Mouse (Mus musculus) liver, postnatal 0 days (tissue): ENCODE measurements at regions not wholly inside any gene's neighbourhood (a gene's known extent, or its start where the extent isn't known, plus 50 kb on each side); places are given as distances from the start of the nearest gene placed in this dataset.
A peak's percentile ranks its signal among the peaks of the same experiment; 100 is the strongest.

ENCODE experiments used
- ATAC-seq: fragments of 200-750 bp; cut with Nextera tagmentation; 2 replicates; pipeline ENCODE4 v1.8.0; 2017; ENCODE audit warnings: mild to moderate bottlenecking, moderate library complexity
- DNase-seq: peaks from one replicate; pipeline ENCODE4 v3.0.0-alpha.2; 2016
- H3K27ac ChIP-seq: fragments of 300-500 bp; sonication (generic); 2 replicates; pipeline ENCODE4 v1.5.1; 2014; ENCODE audit warnings: antibody characterized with exemption, moderate library complexity, mild to moderate bottlenecking, low read depth
- H3K27me3 ChIP-seq: fragments of 300-500 bp; sonication (generic); 2 replicates; pipeline ENCODE4 v1.6.1; 2014; ENCODE audit warnings: low read length, control low read depth, mixed read lengths; ENCODE audit not compliant: insufficient read depth
- H3K36me3 ChIP-seq: fragments of 300-500 bp; sonication (generic); replicated peaks from 2 replicates; pipeline ENCODE4 v1.6.1; 2014; ENCODE audit warnings: mild to moderate bottlenecking, control low read depth, low read length, moderate library complexity, mixed read lengths; ENCODE audit not compliant: insufficient read depth
- H3K4me1 ChIP-seq: fragments of 300-500 bp; sonication (generic); 2 replicates; pipeline ENCODE4 v1.6.1; 2014; ENCODE audit warnings: antibody characterized with exemption, mild to moderate bottlenecking, control low read depth; ENCODE audit not compliant: insufficient read depth
- H3K4me2 ChIP-seq: fragments of 300-500 bp; sonication (generic); 2 replicates; pipeline ENCODE4 v1.6.1; 2014; ENCODE audit warnings: low read depth, mild to moderate bottlenecking, low read length, moderate library complexity, mixed read lengths
- H3K4me3 ChIP-seq: fragments of 300-500 bp; sonication (generic); 2 replicates; pipeline ENCODE4 v1.5.1; 2014; ENCODE audit warnings: low read depth, low read length
- H3K9ac ChIP-seq: fragments of 300-500 bp; sonication (generic); replicated peaks from 2 replicates; pipeline ENCODE4 v1.6.1; 2014; ENCODE audit warnings: mild to moderate bottlenecking, moderate library complexity
- H3K9me3 ChIP-seq: fragments of 300-500 bp; sonication (generic); 2 replicates; pipeline ENCODE4 v1.6.1; 2016; ENCODE audit warnings: mild to moderate bottlenecking, control low read depth, low read length, mixed read lengths
- CTCF ChIP-seq: sonication (generic); IDR thresholded peaks from 2 replicates; pipeline ENCODE4 v1.5.1; 2016; ENCODE audit warnings: antibody characterized with exemption, low read depth
- EP300 ChIP-seq: IDR thresholded peaks from 2 replicates; pipeline ENCODE4 v1.6.1; 2016; ENCODE audit warnings: antibody characterized with exemption, low read depth, mild to moderate bottlenecking
- WGBS: fragments of 180-500 bp; shearing (Covaris S2); extraction: QIAGEN DNeasy Blood & Tissue Kit; methylation state at CpG from one replicate; pipeline ENCODE4 v1.1.7; 2014; ENCODE audit not compliant: insufficient replicate concordance; 5-methylcytosine and 5-hydroxymethylcytosine counted together

DNA sequence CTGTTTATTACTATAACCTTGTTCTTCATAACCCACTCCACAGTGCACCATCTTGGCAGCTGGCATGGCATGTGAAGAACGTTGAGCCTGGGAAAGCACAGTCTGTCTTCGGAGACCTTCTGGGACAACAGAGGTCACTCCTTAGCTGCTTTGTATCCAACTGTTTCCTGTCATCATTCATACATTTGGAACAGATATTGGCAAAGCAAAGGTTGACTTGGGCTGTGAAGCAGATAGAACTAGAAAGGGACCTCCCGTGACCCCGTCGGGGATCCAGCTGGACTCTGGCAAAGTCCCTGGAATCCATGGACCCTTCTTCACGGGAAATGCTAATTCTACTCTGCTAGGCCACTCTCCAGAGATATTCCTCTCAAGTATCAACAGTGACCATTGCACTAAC, 148.3 kb downstream of the Usp46 start:
- H3K4me3 ChIP-seq, result no peak overlapping the region
- TF ChIP-seq EP300, result no peak
- TF ChIP-seq CTCF, result no peak
- no peak for ATAC-seq
- no peak overlapping the region for H3K9ac ChIP-seq
- no peak for DNase-seq
- no peak overlapping the region for H3K4me2 ChIP-seq
- H3K27me3 ChIP-seq, result no peaks in the 10 kb centered on the region
- WGBS, result 66% methylated on average over 6 of the region's 6 CpGs
- no peaks in the 10 kb centered on the region for H3K4me1 ChIP-seq
- no peak overlapping the region for H3K27ac ChIP-seq
- H3K36me3 ChIP-seq, result no peaks in the 10 kb centered on the region
- H3K9me3 ChIP-seq, result no peaks in the 10 kb centered on the region

DNA sequence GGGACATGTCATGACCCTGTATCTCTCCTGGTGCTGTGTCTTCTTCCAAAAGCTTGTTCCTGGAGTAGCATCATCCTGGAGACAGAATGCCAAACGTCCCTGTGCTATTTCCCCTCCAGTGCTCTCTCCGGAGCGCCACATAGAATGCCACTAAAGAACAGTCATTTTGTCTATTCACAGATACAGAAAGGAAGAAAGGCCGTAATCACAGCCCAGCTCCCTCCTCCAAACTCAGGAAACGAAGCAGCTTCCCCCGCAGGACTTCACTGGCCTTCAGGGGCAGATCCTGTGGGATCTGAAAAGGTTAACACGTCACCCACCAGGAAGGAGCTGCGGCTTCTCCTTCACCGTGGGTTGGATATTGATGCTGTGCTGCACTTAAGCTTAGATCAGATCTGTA, 140.7 kb downstream of the Usp46 start:
- no peak overlapping the region for H3K27ac ChIP-seq
- no peaks in the 10 kb centered on the region for H3K4me1 ChIP-seq
- H3K27me3 ChIP-seq, result no peaks in the 10 kb centered on the region
- no peak for TF ChIP-seq CTCF
- no peak for TF ChIP-seq EP300
- no peak for DNase-seq
- no peaks in the 10 kb centered on the region for H3K36me3 ChIP-seq
- no peaks in the 10 kb centered on the region for H3K9me3 ChIP-seq
- H3K9ac ChIP-seq, result no peak overlapping the region
- no peak for ATAC-seq
- no peak overlapping the region for H3K4me3 ChIP-seq
- 63% methylated on average over 9 of the region's 9 CpGs for WGBS
- no peak overlapping the region for H3K4me2 ChIP-seq

DNA sequence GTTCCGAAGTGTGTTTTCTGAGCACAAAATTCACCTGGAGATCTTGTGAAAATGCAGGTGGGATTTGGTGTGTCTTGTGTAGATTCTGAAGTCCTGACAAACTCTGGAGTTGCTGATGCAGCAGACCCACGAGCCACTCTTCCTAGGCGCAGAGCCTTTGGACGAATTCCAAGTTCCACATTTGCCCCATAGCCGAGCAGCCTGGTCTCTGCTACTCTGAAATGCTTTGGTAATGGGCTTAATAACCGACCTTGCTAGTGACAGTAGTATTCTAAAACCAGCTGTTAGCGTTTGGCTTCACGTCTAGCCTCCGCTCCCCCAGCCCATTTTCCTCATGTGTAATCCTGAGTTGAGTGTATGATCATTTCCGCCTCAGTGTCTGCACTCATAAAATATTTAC, 139.5 kb downstream of the Usp46 start:
- no peak overlapping the region for H3K9ac ChIP-seq
- no peak overlapping the region for H3K4me3 ChIP-seq
- TF ChIP-seq CTCF, result no peak
- TF ChIP-seq EP300, result no peak
- ATAC-seq (no peak), DNase-seq (no peak)
- no peaks in the 10 kb centered on the region for H3K36me3 ChIP-seq
- H3K9me3 ChIP-seq, result no peaks in the 10 kb centered on the region
- H3K27ac ChIP-seq, result no peak overlapping the region
- no peak overlapping the region for H3K4me2 ChIP-seq
- H3K27me3 ChIP-seq, result no peaks in the 10 kb centered on the region
- WGBS, result 70% methylated on average over 10 of the region's 10 CpGs
- no peaks in the 10 kb centered on the region for H3K4me1 ChIP-seq

DNA sequence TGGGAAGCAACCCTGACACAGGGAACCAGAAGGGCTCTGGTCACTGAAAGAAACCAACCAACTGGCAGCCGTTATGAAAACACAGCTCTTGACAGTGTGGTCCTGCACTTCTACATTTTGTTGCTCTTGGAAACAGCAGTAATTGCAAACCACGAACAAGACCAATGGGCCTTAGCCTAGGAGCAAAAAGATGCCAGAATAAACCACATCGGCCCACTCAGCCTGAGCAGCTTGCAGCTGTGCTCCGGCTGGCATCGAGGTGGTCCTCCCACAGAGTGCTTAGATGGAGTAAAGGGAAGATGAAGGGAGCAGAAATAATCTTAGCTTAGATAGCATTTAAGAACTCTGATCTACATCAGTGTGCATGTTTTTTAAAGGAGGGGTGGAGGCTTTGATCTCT, 138.0 kb downstream of the Usp46 start:
- 77% methylated on average over 5 of the region's 5 CpGs for WGBS
- no peak overlapping the region for H3K4me3 ChIP-seq
- no peak overlapping the region for H3K9ac ChIP-seq
- TF ChIP-seq EP300 (no peak), CTCF (no peak)
- ATAC-seq (no peak), DNase-seq (no peak)
- H3K36me3 ChIP-seq, result no peaks in the 10 kb centered on the region
- no peaks in the 10 kb centered on the region for H3K27me3 ChIP-seq
- H3K4me1 ChIP-seq, result no peaks in the 10 kb centered on the region
- no peak overlapping the region for H3K4me2 ChIP-seq
- no peak overlapping the region for H3K27ac ChIP-seq
- H3K9me3 ChIP-seq, result no peaks in the 10 kb centered on the region

DNA sequence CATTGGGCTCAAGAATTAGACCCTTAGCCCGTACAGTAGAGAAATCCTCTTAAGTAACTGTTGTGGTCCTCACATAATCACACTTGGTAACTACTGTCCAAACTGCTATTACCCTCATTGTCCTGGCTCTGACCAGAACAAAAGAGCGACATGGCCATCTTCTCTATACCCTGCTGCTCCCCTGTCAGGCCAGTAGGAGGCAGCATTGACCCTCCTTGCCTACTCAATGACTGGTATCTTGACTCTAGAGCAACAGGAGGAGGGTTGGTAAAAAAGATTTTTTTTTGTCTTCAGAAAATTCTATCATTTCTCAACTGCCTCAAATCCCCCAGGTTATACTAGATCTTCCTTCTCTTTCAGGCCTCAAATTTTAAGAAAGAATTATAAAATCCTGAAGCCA, 130.4 kb downstream of the Usp46 start:
- Histone ChIP-seq H3K9ac (no peak overlapping the region), H3K4me3 (no peak overlapping the region), H3K9me3 (no peaks in the 10 kb centered on the region), H3K36me3 (no peaks in the 10 kb centered on the region), H3K27me3 (no peaks in the 10 kb centered on the region), H3K27ac (no peak overlapping the region), H3K4me2 (no peak overlapping the region), H3K4me1 (no peaks in the 10 kb centered on the region)
- peak; percentile 85 for TF ChIP-seq CTCF
- no peak for TF ChIP-seq EP300
- peak; percentile 42 for DNase-seq
- no peak for ATAC-seq
- 46% methylated on average over 2 of the region's 2 CpGs for WGBS

DNA sequence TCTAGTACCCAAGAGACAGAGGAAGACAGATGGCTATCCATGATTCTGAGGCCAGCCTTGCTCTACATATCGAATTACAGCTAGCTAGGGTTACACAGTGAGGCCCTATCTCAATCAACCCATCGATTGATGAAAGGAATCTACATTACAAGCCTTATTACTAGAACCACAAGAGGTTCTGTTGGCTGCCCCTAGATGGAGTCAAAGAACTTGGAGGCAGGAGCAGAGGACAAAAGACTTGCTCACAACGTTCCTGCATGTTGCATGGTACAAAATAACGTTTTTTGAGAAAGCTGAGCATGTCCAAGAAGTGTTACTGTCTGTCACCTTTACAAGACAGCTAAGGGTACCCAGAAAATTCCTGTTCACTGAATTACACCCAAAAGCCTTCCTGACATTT, 129.8 kb downstream of the Usp46 start:
- H3K9me3 ChIP-seq, result no peaks in the 10 kb centered on the region
- no peaks in the 10 kb centered on the region for H3K27me3 ChIP-seq
- no peak overlapping the region for H3K9ac ChIP-seq
- DNase-seq (no peak), ATAC-seq (no peak)
- WGBS, result 47% methylated on average over 4 of the region's 4 CpGs
- no peak overlapping the region for H3K4me3 ChIP-seq
- no peak overlapping the region for H3K4me2 ChIP-seq
- TF ChIP-seq CTCF (peak; percentile 28), EP300 (no peak)
- H3K27ac ChIP-seq, result no peak overlapping the region
- H3K36me3 ChIP-seq, result no peaks in the 10 kb centered on the region
- no peaks in the 10 kb centered on the region for H3K4me1 ChIP-seq

DNA sequence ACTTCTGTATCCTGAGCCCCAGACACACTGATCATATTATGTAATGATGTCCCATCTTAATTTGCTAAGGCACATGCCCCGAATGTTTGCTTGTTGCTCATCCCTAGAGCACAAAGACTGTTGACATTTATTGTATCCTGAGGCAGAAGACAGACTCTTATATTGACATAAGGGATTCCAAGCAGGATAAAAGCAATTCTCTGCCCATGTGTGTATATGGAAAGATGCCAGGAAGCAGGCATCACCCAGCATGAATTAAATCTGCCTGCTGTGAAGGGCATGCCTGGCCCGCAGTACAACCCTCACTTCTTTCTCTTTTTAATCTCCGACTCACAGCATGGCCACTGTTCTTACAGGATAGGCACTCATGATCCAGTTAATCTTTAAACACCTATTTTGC, 125.3 kb downstream of the Usp46 start:
- TF ChIP-seq CTCF (no peak), EP300 (no peak)
- WGBS, result 74% methylated on average over 3 of the region's 3 CpGs
- H3K27ac ChIP-seq, result no peak overlapping the region
- H3K9ac ChIP-seq, result no peak overlapping the region
- DNase-seq, result no peak
- no peaks in the 10 kb centered on the region for H3K27me3 ChIP-seq
- no peaks in the 10 kb centered on the region for H3K4me1 ChIP-seq
- ATAC-seq, result no peak
- no peak overlapping the region for H3K4me2 ChIP-seq
- H3K36me3 ChIP-seq, result no peaks in the 10 kb centered on the region
- H3K4me3 ChIP-seq, result no peak overlapping the region
- no peaks in the 10 kb centered on the region for H3K9me3 ChIP-seq
